Comparison of ENCODE assay signal across 28 mouse cellular contexts in genomic region chr10:90258944-90259714, GRCm38 (mm10).
DNase-seq lines count a peak whose midpoint lies in the region; ATAC-seq and TF ChIP-seq lines count a peak whose summit lies in the region.
"Had no signal": no experiment of that assay in that cellular context is flagged by ENCODE, and none has a peak within 500 bp of the region (broad histone marks: within the 10 kb centered on the region; RNA-seq: fewer than 3 reads in every experiment).

No protein-coding gene starts in this region.

- H3K4me3 ChIP-seq in embryonic facial prominence, embryonic 11.5 days (ENCODE audit: low read depth, low read length) = no peak overlapping the region
- no peak overlapping the region for H3K4me3 ChIP-seq in embryonic facial prominence, embryonic 10.5 days
- H3K4me3 ChIP-seq in midbrain, embryonic 15.5 days = no peak overlapping the region
- H3K4me3 ChIP-seq in midbrain, embryonic 10.5 days = no peak overlapping the region
- no peak overlapping the region for H3K4me3 ChIP-seq in forebrain, embryonic 13.5 days
- no peak overlapping the region for H3K4me3 ChIP-seq in midbrain, embryonic 16.5 days (ENCODE audit: low read depth, low read length)
- H3K4me3 ChIP-seq in heart, adult 2 months = no peak overlapping the region
- H3K4me3 ChIP-seq: embryonic facial prominence, embryonic 13.5 days; hindbrain, embryonic 10.5 days; intestine, embryonic 15.5 days; midbrain, embryonic 12.5 days; myocyte had no signal

- no peak overlapping the region for H3K27ac ChIP-seq in embryonic facial prominence, embryonic 11.5 days (replicated peaks; ENCODE audit: low read depth, low read length)
- no peak overlapping the region for H3K27ac ChIP-seq in embryonic facial prominence, embryonic 10.5 days (replicated peaks)
- no peak overlapping the region for H3K27ac ChIP-seq in midbrain, embryonic 15.5 days
- no peak overlapping the region for H3K27ac ChIP-seq in midbrain, embryonic 10.5 days (replicated peaks)
- H3K27ac ChIP-seq in forebrain, embryonic 13.5 days = no peak overlapping the region
- H3K27ac ChIP-seq in midbrain, embryonic 16.5 days (ENCODE audit: low read length) = 0 out of 2 replicates have a peak overlapping the region, but pooled peaks have one; percentile 4
- no peak overlapping the region for H3K27ac ChIP-seq in heart, adult 2 months
- H3K27ac ChIP-seq: embryonic facial prominence, embryonic 13.5 days; hindbrain, embryonic 10.5 days; hindbrain, postnatal 0 days; intestine, embryonic 15.5 days; liver, embryonic 14.5 days; midbrain, embryonic 12.5 days had no signal

- no peaks in the 10 kb centered on the region for H3K4me1 ChIP-seq in embryonic facial prominence, embryonic 11.5 days (ENCODE audit: control insufficient read depth, insufficient read depth, low read length)
- no peaks in the 10 kb centered on the region for H3K4me1 ChIP-seq in embryonic facial prominence, embryonic 10.5 days
- H3K4me1 ChIP-seq in midbrain, embryonic 15.5 days = no peaks in the 10 kb centered on the region
- no peaks in the 10 kb centered on the region for H3K4me1 ChIP-seq in midbrain, embryonic 10.5 days
- H3K4me1 ChIP-seq in forebrain, embryonic 13.5 days = 0 out of 2 replicates have a peak, but pooled peaks cover 4% of the 10 kb centered on the region
- no peaks in the 10 kb centered on the region for H3K4me1 ChIP-seq in midbrain, embryonic 16.5 days (ENCODE audit: control insufficient read depth, insufficient read depth, low read length)
- H3K4me1 ChIP-seq in heart, adult 2 months (ENCODE audit: control insufficient read depth, insufficient read depth, low read length) = no peaks in the 10 kb centered on the region
- H3K4me1 ChIP-seq: embryonic facial prominence, embryonic 13.5 days; hindbrain, embryonic 10.5 days; intestine, embryonic 15.5 days; midbrain, embryonic 12.5 days had no signal

- no peaks in the 10 kb centered on the region for H3K27me3 ChIP-seq in embryonic facial prominence, embryonic 11.5 days (ENCODE audit: control insufficient read depth, insufficient read depth, low read length)
- H3K27me3 ChIP-seq in embryonic facial prominence, embryonic 10.5 days (replicated peaks; ENCODE audit: low read depth, poor library complexity, severe bottlenecking) = no peaks in the 10 kb centered on the region
- no peaks in the 10 kb centered on the region for H3K27me3 ChIP-seq in midbrain, embryonic 15.5 days (replicated peaks)
- no peaks in the 10 kb centered on the region for H3K27me3 ChIP-seq in midbrain, embryonic 10.5 days (ENCODE audit: low read depth, poor library complexity, severe bottlenecking)
- no peaks in the 10 kb centered on the region for H3K27me3 ChIP-seq in forebrain, embryonic 13.5 days
- H3K27me3 ChIP-seq in midbrain, embryonic 16.5 days (ENCODE audit: control insufficient read depth, insufficient read depth, low read depth, low read length) = no peaks in the 10 kb centered on the region
- no peaks in the 10 kb centered on the region for H3K27me3 ChIP-seq in heart, adult 2 months (ENCODE audit: control insufficient read depth, insufficient read depth, low read length)
- H3K27me3 ChIP-seq: embryonic facial prominence, embryonic 13.5 days; intestine, embryonic 15.5 days; midbrain, embryonic 12.5 days; Patski had no signal

- no peaks in the 10 kb centered on the region for H3K36me3 ChIP-seq in embryonic facial prominence, embryonic 11.5 days (replicated peaks; ENCODE audit: control insufficient read depth, insufficient read depth, low read depth, low read length)
- H3K36me3 ChIP-seq in embryonic facial prominence, embryonic 10.5 days (replicated peaks) = no peaks in the 10 kb centered on the region
- H3K36me3 ChIP-seq in midbrain, embryonic 15.5 days (replicated peaks) = no peaks in the 10 kb centered on the region
- H3K36me3 ChIP-seq in midbrain, embryonic 10.5 days = no peaks in the 10 kb centered on the region
- H3K36me3 ChIP-seq in forebrain, embryonic 13.5 days (ENCODE audit: poor library complexity, severe bottlenecking) = no peaks in the 10 kb centered on the region
- H3K36me3 ChIP-seq in midbrain, embryonic 16.5 days (ENCODE audit: control insufficient read depth, insufficient read depth, low read length) = no peaks in the 10 kb centered on the region
- H3K36me3 ChIP-seq in heart, adult 2 months (ENCODE audit: control insufficient read depth, insufficient read depth, low read length) = no peaks in the 10 kb centered on the region
- H3K36me3 ChIP-seq: embryonic facial prominence, embryonic 13.5 days; hindbrain, embryonic 10.5 days; intestine, embryonic 15.5 days; midbrain, embryonic 12.5 days had no signal

- H3K79me2 ChIP-seq in heart, adult 2 months (replicated peaks; ENCODE audit: control insufficient read depth, insufficient read depth, low read length) = no peaks in the 10 kb centered on the region

- intact Hi-C loops in heart, adult 2 months (cut with DNase I) = no loop called here

- TF ChIP-seq POLR2A in heart, adult 2 months (IDR thresholded peaks at IDR 0.05; ENCODE audit: insufficient read depth, low read depth, low read length) = no peak

- ATAC-seq in embryonic facial prominence, embryonic 11.5 days (replicated peaks; ENCODE audit: insufficient number of reproducible peaks, low FRiP score, low TSS enrichment, low read depth) = no peak; the same call in 1 of the 2 replicates
- peak; percentile 39; the same call in 1 of the 2 replicates for ATAC-seq in midbrain, embryonic 15.5 days (replicated peaks)
- ATAC-seq in forebrain, embryonic 13.5 days = peak; percentile 76; the same call in 1 of the 2 replicates
- peak; percentile 60; the same call in 1 of the 2 replicates for ATAC-seq in midbrain, embryonic 16.5 days
- ATAC-seq: hindbrain, postnatal 0 days; intestine, embryonic 15.5 days; Patski had no signal

- no peak for TF ChIP-seq CTCF in heart, adult 2 months (IDR thresholded peaks at IDR 0.05)

- no peak overlapping the region for H3K9ac ChIP-seq in embryonic facial prominence, embryonic 11.5 days (replicated peaks; ENCODE audit: low read length)
- H3K9ac ChIP-seq in midbrain, embryonic 15.5 days = no peak overlapping the region
- no peak overlapping the region for H3K9ac ChIP-seq in forebrain, embryonic 13.5 days
- no peak overlapping the region for H3K9ac ChIP-seq in midbrain, embryonic 16.5 days (ENCODE audit: low read depth, low read length)
- no peak overlapping the region for H3K9ac ChIP-seq in heart, adult 2 months (ENCODE audit: low read depth, low read length)
- H3K9ac ChIP-seq: embryonic facial prominence, embryonic 13.5 days; intestine, embryonic 15.5 days; liver, embryonic 14.5 days; lung, embryonic 14.5 days; midbrain, embryonic 12.5 days had no signal

- DNase-seq in embryonic facial prominence, embryonic 11.5 days (ENCODE audit: low spot score) = peak; percentile 40
- no peak for DNase-seq in embryonic facial prominence, embryonic 10.5 days (ENCODE audit: low spot score)
- DNase-seq in midbrain, embryonic 10.5 days (ENCODE audit: low spot score) = no peak
- no peak for DNase-seq in lung, adult 18-20 months
- DNase-seq in heart, adult 2 months = no peak
- DNase-seq: adrenal gland, postnatal 14 days; cerebellum, adult 11-12 months; cerebellum, adult 9-11 months; gastrocnemius, postnatal 10 days; heart, postnatal 14 days; kidney, adult 2 months; kidney, postnatal 4 days; layer of hippocampus, postnatal 36 days; liver; lung, embryonic 14.5 days; lung, postnatal 14 days; thymus, postnatal 4 days had no signal

- no peaks in the 10 kb centered on the region for H3K9me3 ChIP-seq in embryonic facial prominence, embryonic 11.5 days (replicated peaks; ENCODE audit: control insufficient read depth, low read length)
- no peaks in the 10 kb centered on the region for H3K9me3 ChIP-seq in embryonic facial prominence, embryonic 10.5 days
- no peaks in the 10 kb centered on the region for H3K9me3 ChIP-seq in midbrain, embryonic 15.5 days
- no peaks in the 10 kb centered on the region for H3K9me3 ChIP-seq in midbrain, embryonic 10.5 days (replicated peaks)
- no peaks in the 10 kb centered on the region for H3K9me3 ChIP-seq in forebrain, embryonic 13.5 days (replicated peaks)
- H3K9me3 ChIP-seq in midbrain, embryonic 16.5 days (replicated peaks; ENCODE audit: control insufficient read depth, low read length, poor library complexity, severe bottlenecking) = no peaks in the 10 kb centered on the region
- H3K9me3 ChIP-seq: embryonic facial prominence, embryonic 13.5 days; hindbrain, embryonic 10.5 days; intestine, embryonic 15.5 days; midbrain, embryonic 12.5 days had no signal

- no peak overlapping the region for H3K4me2 ChIP-seq in embryonic facial prominence, embryonic 11.5 days (ENCODE audit: low read depth, low read length)
- no peak overlapping the region for H3K4me2 ChIP-seq in midbrain, embryonic 15.5 days
- H3K4me2 ChIP-seq in forebrain, embryonic 13.5 days = no peak overlapping the region
- no peak overlapping the region for H3K4me2 ChIP-seq in midbrain, embryonic 16.5 days (ENCODE audit: low read length)
- H3K4me2 ChIP-seq: embryonic facial prominence, embryonic 13.5 days; intestine, embryonic 15.5 days; lung, embryonic 14.5 days; midbrain, embryonic 12.5 days had no signal

- 42% methylated on average over 3 of the region's 3 CpGs for WGBS in embryonic facial prominence, embryonic 11.5 days
- 55% methylated on average over 3 of the region's 3 CpGs for WGBS in embryonic facial prominence, embryonic 10.5 days
- 64% methylated on average over 3 of the region's 3 CpGs for WGBS in midbrain, embryonic 15.5 days
- 77% methylated on average over 3 of the region's 3 CpGs for WGBS in midbrain, embryonic 10.5 days
- 7% methylated on average over 3 of the region's 3 CpGs for WGBS in forebrain, embryonic 13.5 days
- 42% methylated on average over 3 of the region's 3 CpGs for WGBS in midbrain, embryonic 16.5 days
- WGBS in heart, adult 2 months = 67% methylated on average over 3 of the region's 3 CpGs

- TF ChIP-seq EP300 in heart, adult 2 months (IDR thresholded peaks at IDR 0.05; ENCODE audit: insufficient read depth, low read depth, low read length) = no peak
